Comparison of ENCODE assay signal across 12 mouse cellular contexts in the genomic region with DNA sequence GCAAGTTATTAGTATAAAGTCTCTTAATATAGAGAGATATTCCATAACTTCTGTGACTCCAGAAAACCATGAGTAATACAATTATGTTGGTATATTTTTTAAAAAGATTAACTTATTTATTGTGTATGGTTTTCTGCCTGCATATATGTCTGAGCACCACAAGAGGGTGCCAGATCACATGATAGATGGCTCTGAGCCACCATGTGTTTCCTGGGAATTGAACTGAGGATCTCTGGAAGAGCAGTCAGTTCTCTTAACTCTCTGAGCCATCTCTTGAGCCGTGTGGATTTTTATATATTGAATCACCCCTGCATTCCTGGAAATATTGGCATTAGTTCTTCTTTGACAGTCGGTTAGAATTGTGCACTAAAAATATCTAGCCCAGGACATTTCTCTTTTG. TPM values are rescaled to one million over a fixed set of nuclear protein-coding genes. Genes with fewer than 3 reads are reported as not detected.
A peak's percentile ranks its signal among the peaks of the same experiment; 100 is the strongest.
DNase-seq lines count a peak whose midpoint lies in the region; ATAC-seq and TF ChIP-seq lines count a peak whose summit lies in the region.
"Not testable (repeated sequence)": the region's sequence is repeated elsewhere in the genome, so short reads cannot be mapped to it uniquely, and the experiment has no call there.
"Had no signal": no experiment of that assay in that cellular context is flagged by ENCODE, and none has a peak within 500 bp of the region (broad histone marks: within the 10 kb centered on the region; RNA-seq: fewer than 3 reads in every experiment).

No protein-coding gene starts in this region.

- H3K4me1 ChIP-seq in kidney, postnatal 0 days (replicated peaks; ENCODE audit: insufficient read depth, low read length) = not testable (repeated sequence)

- H3K27me3 ChIP-seq in kidney, postnatal 0 days (ENCODE audit: insufficient read depth, low read length) = not testable (repeated sequence)

- peak; percentile 46 for DNase-seq in 3T3-L1 (ENCODE audit: low read depth, low spot score)
- DNase-seq in CD4-positive, CD25-positive, alpha-beta regulatory T cell, adult 2 months (ENCODE audit: low read depth, low spot score) = peak; percentile 11
- peak; percentile 79 for DNase-seq in ES-CJ7 (ENCODE audit: low read depth, low spot score)
- DNase-seq in R1 (ENCODE audit: low read depth, low spot score) = peak; percentile 85
- DNase-seq in embryo, embryonic 11 days = peak; percentile 0
- DNase-seq in kidney, postnatal 0 days (ENCODE audit: low spot score) = not testable (repeated sequence)

- not testable (repeated sequence) for H3K27ac ChIP-seq in kidney, postnatal 0 days

- H3K9me3 ChIP-seq in kidney, postnatal 0 days (replicated peaks; ENCODE audit: low read length) = not testable (repeated sequence)

- WGBS in kidney, postnatal 0 days = 79% methylated on average over 2 of the region's 2 CpGs

- TF ChIP-seq CTCF in kidney, postnatal 0 days (IDR thresholded peaks at IDR 0.05; ENCODE audit: low read depth) = 0 out of 2 replicates have a peak, but pooled peaks have one; percentile 17

- ATAC-seq in kidney, postnatal 0 days (replicated peaks; ENCODE audit: low FRiP score, low read depth) = not testable (repeated sequence)

- H3K4me3 ChIP-seq in kidney, postnatal 0 days (replicated peaks; ENCODE audit: low read depth, low read length) = not testable (repeated sequence)

- H3K9ac ChIP-seq in kidney, postnatal 0 days (ENCODE audit: low read depth, low read length) = not testable (repeated sequence)

- not testable (repeated sequence) for H3K4me2 ChIP-seq in kidney, postnatal 0 days (ENCODE audit: low read length)

- H3K36me3 ChIP-seq in kidney, postnatal 0 days (ENCODE audit: insufficient read depth, low read length) = not testable (repeated sequence)

RNA-seq across cellular contexts. Expression of gene Zfp990, which starts 17.2 kb away (rescaled TPM):
- 0.15 and 0.17 TPM in 2 replicates for polyA plus RNA-seq in kidney, postnatal 0 days (2015; fragmentation: Nextera tagmentation; extraction: Ambion mirVana)
- polyA plus RNA-seq: adrenal gland, adult 2 months; cerebellum, adult 2 months; embryonic facial prominence, embryonic 11.5 days; embryonic facial prominence, embryonic 14.5 days; forebrain, embryonic 13.5 days; forebrain, embryonic 16.5 days had no signal
